Mouse (Mus musculus) small intestine, adult 2 months (tissue): ENCODE results near the gene Ap3m1. TPM values are rescaled to one million over a fixed set of nuclear protein-coding genes. Genes with fewer than 3 reads are reported as not detected.

Experiments used
- H3K27ac ChIP-seq: fragments of 200-500 bp; 2 replicates; pipeline ENCODE4 v1.5.1; 2012; ENCODE audit warnings: low read depth, low read length, control low read depth, inconsistent platforms; ENCODE audit not compliant: insufficient read depth
- H3K27me3 ChIP-seq: fragments of 200-500 bp; 2 replicates; pipeline ENCODE4 v1.6.1; 2012; ENCODE audit warnings: mild to moderate bottlenecking, moderate library complexity, low read length, inconsistent platforms; ENCODE audit not compliant: control insufficient read depth, insufficient read depth
- H3K36me3 ChIP-seq: fragments of 200-500 bp; 2 replicates; pipeline ENCODE4 v1.6.1; 2012; ENCODE audit warnings: mild to moderate bottlenecking, low read length, control low read depth, inconsistent platforms; ENCODE audit not compliant: control insufficient read depth, insufficient read depth
- H3K4me1 ChIP-seq: fragments of 200-500 bp; 2 replicates; pipeline ENCODE4 v1.6.1; 2012; ENCODE audit warnings: low read length, inconsistent platforms, mixed read lengths; ENCODE audit not compliant: control insufficient read depth, insufficient read depth, insufficient read length
- H3K4me3 ChIP-seq: fragments of 200-500 bp; 2 replicates; pipeline ENCODE4 v1.5.1; 2012; ENCODE audit warnings: low read depth, mild to moderate bottlenecking, control low read depth, inconsistent platforms, low read length, moderate library complexity
- CTCF ChIP-seq: fragments of 200-500 bp; IDR thresholded peaks from 2 replicates; pipeline ENCODE4 v1.5.1; 2012; ENCODE audit warnings: low read depth, mild to moderate bottlenecking, control low read depth, inconsistent platforms, low read length, moderate library complexity, mixed read lengths; ENCODE audit not compliant: insufficient replicate concordance, insufficient read length; ENCODE audit errors: extremely low read depth
- POLR2A ChIP-seq: fragments of 200-500 bp; IDR thresholded peaks from 2 replicates; pipeline ENCODE4 v1.6.1; 2012; ENCODE audit warnings: low read depth, mild to moderate bottlenecking, control low read depth, inconsistent platforms, low read length, moderate library complexity
- WGBS: fragments of 180-500 bp; shearing (Covaris S2); methylation state at CpG from one replicate; pipeline ENCODE4 v1.1.7; 2018; 5-methylcytosine and 5-hydroxymethylcytosine counted together
- polyA plus RNA-seq: library from polyadenylated mRNA; depleted of rRNA; stranded (reverse); fragments of >200 nt; gene quantifications from 2 replicates; pipeline ENCODE4 v1.2.3, GENCODE M21; 2012

Ap3m1 gene
- polyA plus RNA-seq, 1 experiment: 8.8 TPM

- Histone ChIP-seq H3K27me3 (no peaks in the 10 kb centered on the region), H3K27ac (peak overlapping the region; percentile 89), H3K4me1 (peaks cover 3% of the 10 kb centered on the region; the same call in 1 of the 2 replicates), H3K36me3 (no peaks in the 10 kb centered on the region), H3K4me3 (peak overlapping the region; percentile 86)
- TF ChIP-seq CTCF: no peak
- TF ChIP-seq POLR2A: no peak
- WGBS: under 1% methylated on average over 25 of the region's 25 CpGs
Measured at GRCm38 (mm10) chr14:21052781-21053130, 448 bp upstream of the Ap3m1 start.

- Histone ChIP-seq H3K36me3 (no peaks in the 10 kb centered on the region), H3K27ac (peak overlapping the region; percentile 95), H3K4me3 (peak overlapping the region; percentile 86), H3K4me1 (peaks cover 3% of the 10 kb centered on the region; the same call in 1 of the 2 replicates), H3K27me3 (no peaks in the 10 kb centered on the region)
- WGBS: 3% methylated on average over 28 of the region's 28 CpGs
- TF ChIP-seq POLR2A: no peak
- TF ChIP-seq CTCF: no peak
Measured at GRCm38 (mm10) chr14:21051380-21052111, 762 bp downstream of the Ap3m1 start.

DNA sequence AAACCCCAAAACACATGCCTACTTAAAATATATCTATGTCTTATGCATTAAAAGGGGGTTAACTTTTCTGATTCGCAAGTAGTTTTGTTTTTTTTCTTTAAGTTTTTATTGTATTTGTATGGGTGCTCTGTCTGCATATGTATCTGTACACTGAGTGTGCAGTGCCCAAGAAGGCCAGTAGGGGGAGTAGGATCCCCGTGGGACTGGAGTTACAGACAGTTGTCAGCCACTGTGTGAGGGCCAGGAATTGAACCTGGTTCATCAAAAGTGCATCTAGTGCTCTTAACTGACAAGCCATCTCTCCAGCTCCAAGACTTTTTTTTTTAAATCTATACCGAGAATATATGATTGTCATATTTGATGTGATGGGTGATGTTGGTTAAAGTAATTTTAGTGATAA, 1.6 kb downstream of the Ap3m1 start:
- no peak overlapping the region for H3K4me3 ChIP-seq
- TF ChIP-seq POLR2A (no peak), CTCF (peak; percentile 64; the same call in 1 of the 2 replicates)
- H3K4me1 ChIP-seq: peaks cover 3% of the 10 kb centered on the region; the same call in 1 of the 2 replicates
- H3K27ac ChIP-seq: no peak overlapping the region
- H3K27me3 ChIP-seq: no peaks in the 10 kb centered on the region
- H3K36me3 ChIP-seq: no peaks in the 10 kb centered on the region
- 74% methylated on average over 3 of the region's 3 CpGs for WGBS

DNA sequence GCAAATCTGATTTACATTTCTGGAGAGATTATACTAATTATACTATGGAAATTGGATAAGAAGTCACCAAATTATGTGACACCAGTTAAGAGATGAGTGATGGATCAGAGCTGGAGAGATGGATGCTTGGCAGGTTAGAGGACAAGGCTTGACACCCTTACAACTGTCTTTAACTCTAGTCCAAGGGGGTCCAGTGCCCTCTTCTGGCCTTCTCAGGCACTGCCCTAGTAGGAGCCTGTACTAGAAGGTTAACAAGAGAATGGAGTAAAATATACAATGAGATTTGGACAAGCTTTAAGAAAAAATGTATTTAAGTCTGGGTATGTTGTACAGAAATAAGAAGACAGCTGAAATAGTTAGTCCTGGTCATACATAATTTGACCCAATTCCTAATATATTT, 3.4 kb downstream of the Ap3m1 start:
- Histone ChIP-seq H3K4me1 (peaks cover 3% of the 10 kb centered on the region; the same call in 1 of the 2 replicates), H3K27ac (no peak overlapping the region), H3K4me3 (no peak overlapping the region), H3K27me3 (no peaks in the 10 kb centered on the region), H3K36me3 (0 out of 2 replicates have a peak, but pooled peaks cover 1% of the 10 kb centered on the region)
- TF ChIP-seq POLR2A (no peak), CTCF (peak; percentile 45; the same call in 1 of the 2 replicates)

- Histone ChIP-seq H3K4me3 (no peak overlapping the region), H3K27me3 (no peaks in the 10 kb centered on the region), H3K27ac (no peak overlapping the region), H3K4me1 (peaks cover 3% of the 10 kb centered on the region; the same call in 1 of the 2 replicates), H3K36me3 (0 out of 2 replicates have a peak, but pooled peaks cover 1% of the 10 kb centered on the region)
- TF ChIP-seq POLR2A (no peak), CTCF (no peak)
- WGBS: 60% methylated on average over 2 of the region's 2 CpGs
Measured at GRCm38 (mm10) chr14:21047840-21048239, 4.5 kb downstream of the Ap3m1 start.

- TF ChIP-seq POLR2A: no peak
- no peak for TF ChIP-seq CTCF
- H3K4me1 ChIP-seq: no peaks in the 10 kb centered on the region; the same call in 1 of the 2 replicates
- peaks cover 43% of the 10 kb centered on the region for H3K36me3 ChIP-seq
- H3K4me3 ChIP-seq: no peak overlapping the region
- 76% methylated on average over 4 of the region's 4 CpGs for WGBS
- no peak overlapping the region for H3K27ac ChIP-seq
- H3K27me3 ChIP-seq: no peaks in the 10 kb centered on the region
Measured at GRCm38 (mm10) chr14:21039623-21040022, 12.7 kb downstream of the Ap3m1 start.

DNA sequence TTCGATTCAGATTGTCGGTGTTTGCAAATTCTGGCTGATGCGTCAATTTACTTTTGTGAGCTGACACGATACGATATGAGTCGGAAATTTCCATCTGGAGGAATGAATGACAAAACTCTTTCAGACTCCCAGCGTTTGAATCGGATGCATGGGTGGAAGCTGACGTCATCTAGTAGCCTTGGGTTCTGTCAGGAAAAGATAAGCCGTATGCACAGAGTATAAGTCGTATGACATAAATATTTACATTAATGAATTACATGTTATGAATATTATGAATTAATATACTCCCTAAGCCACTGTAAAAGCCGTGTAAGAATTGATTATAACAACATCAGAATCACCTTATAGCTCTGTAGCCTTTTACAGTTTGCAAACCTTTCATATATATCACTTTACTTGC, 13.2 kb downstream of the Ap3m1 start:
- WGBS: 76% methylated on average over 12 of the region's 12 CpGs
- no peak for TF ChIP-seq POLR2A
- no peak for TF ChIP-seq CTCF
- H3K27me3 ChIP-seq: no peaks in the 10 kb centered on the region
- H3K4me1 ChIP-seq: no peaks in the 10 kb centered on the region; the same call in 1 of the 2 replicates
- no peak overlapping the region for H3K4me3 ChIP-seq
- no peak overlapping the region for H3K27ac ChIP-seq
- peaks cover 47% of the 10 kb centered on the region for H3K36me3 ChIP-seq

DNA sequence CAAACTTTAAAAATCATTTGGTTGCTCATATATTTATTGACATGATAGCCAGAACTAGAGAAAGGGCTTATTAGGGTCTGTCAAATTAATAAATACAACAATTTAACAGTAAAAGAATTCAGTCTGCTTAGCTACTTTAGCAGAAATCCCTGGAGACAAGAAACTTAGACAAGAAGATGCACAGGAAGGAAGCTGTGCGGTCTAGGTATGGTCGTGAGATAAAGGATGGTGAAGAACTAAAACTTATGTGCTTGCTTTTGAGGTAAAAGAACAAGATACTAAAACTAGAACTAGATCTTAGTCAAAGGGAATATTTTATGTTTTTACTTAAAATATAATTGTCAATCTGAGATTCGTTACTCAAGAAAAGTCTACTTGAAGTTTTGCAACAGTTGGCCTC, 17.5 kb downstream of the Ap3m1 start:
- H3K36me3 ChIP-seq: peaks cover 57% of the 10 kb centered on the region
- WGBS: 94% methylated on average over 3 of the region's 3 CpGs

More for the DNA sequence above, 17.5 kb downstream of the Ap3m1 start:
- TF ChIP-seq CTCF (no peak), POLR2A (no peak)
- Histone ChIP-seq H3K4me3 (no peak overlapping the region), H3K4me1 (peaks cover 2% of the 10 kb centered on the region), H3K27me3 (no peaks in the 10 kb centered on the region), H3K27ac (no peak overlapping the region)
